Mouse (Mus musculus): Measurements from ENCODE around the gene Gpr37l1. TPM values are rescaled to one million over a fixed set of nuclear protein-coding genes. Genes with fewer than 3 reads are reported as not detected.
"Not testable (repeated sequence)": the region's sequence is repeated elsewhere in the genome, so short reads cannot be mapped to it uniquely, and the experiment has no call there.

Gene Gpr37l1
- polyA plus RNA-seq, 1 experiment from 2014 or later = 1.4 TPM

DNA sequence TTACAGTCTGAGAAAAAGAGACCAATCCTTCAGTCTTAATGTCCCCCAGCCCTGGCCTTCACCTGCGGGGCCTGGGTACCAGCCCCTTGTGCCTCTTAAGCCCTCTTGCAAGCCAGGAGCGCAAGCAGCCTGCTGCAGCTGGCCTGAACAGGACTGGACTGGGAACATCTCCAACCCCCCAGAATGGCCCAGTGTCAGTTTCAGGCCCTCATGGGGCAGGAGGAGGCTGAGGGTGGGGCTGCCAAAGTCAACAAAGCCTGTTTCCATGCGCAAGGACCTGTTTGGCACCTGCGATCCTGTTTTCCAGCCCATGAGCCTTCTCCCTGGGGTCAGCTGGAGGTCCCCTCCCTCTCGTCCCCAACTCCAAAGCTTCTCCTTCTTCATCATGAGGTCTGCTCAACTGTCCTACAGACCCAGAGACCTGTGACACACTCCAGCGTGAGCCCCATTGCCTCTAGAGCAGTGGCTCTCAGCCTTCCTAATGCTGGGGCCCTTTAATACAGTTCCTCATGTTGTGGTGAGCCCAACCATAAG, 28.5 kb upstream of the Gpr37l1 start:
- Histone ChIP-seq H3K36me3 (no peaks in the 10 kb centered on the region), H3K4me1 (peaks cover 9% of the 10 kb centered on the region), H3K9me3 (replicated peaks) (no peaks in the 10 kb centered on the region), H3K27ac (replicated peaks) (no peak overlapping the region), H3K4me3 (replicated peaks) (no peak overlapping the region), H3K27me3 (replicated peaks) (no peaks in the 10 kb centered on the region), H3K9ac (replicated peaks) (no peak overlapping the region), H3K4me2 (no peak overlapping the region)
- ATAC-seq (ENCODE audit: low FRiP score) = no peak
- WGBS = 83% methylated on average over 6 of the region's 6 CpGs

DNA sequence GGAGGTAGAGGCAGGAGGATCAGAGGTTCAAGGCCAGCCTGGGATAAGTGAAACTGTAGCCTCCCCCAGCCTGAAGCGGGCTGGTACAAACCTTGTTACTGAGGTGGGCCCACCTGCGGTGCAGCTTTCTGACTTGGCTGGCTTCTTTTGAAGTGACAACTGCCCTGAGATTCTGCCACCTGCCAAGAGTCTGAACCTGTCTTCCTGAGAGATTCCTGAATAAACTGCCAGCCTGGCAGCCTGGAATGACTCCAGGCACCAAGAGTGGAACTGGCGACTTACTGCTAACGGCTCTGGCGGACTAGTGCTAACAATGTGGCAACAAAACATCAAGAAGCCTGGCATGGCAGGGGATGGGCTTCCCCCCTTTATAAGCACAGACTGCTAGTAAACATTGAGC, 26.9 kb upstream of the Gpr37l1 start:
- WGBS = 52% methylated on average over 5 of the region's 5 CpGs
- H3K36me3 ChIP-seq; ATAC-seq (ENCODE audit: low FRiP score): not testable (repeated sequence)

DNA sequence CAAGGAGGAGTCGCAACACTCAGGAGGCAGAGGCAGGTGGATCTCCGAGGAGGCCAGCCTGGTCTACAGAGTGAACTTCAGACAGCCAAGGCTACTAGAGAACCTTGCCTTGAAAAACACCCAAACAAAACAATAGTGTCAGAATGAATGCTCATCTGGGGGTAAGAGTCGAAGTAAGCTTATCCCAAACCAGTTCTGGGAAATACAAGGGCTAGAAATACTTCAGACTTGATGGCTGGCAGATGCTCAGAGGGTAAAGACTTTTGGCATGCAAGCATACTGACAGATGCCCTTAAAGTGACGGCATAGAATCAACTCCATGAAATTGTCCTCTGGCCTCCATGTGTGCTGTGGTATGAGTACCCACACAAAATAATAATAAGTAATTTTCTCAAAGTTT, 21.7 kb upstream of the Gpr37l1 start:
- Histone ChIP-seq H3K4me1 (no peaks in the 10 kb centered on the region; the same call in 1 of the 2 replicates), H3K4me2 (no peak overlapping the region), H3K27me3 (replicated peaks) (0 out of 2 replicates have a peak, but pooled peaks cover 2% of the 10 kb centered on the region), H3K36me3 (no peaks in the 10 kb centered on the region), H3K9me3 (replicated peaks) (no peaks in the 10 kb centered on the region), H3K27ac (replicated peaks) (no peak overlapping the region), H3K4me3 (replicated peaks) (no peak overlapping the region), H3K9ac (replicated peaks) (no peak overlapping the region)
- 91% methylated on average over 4 of the region's 4 CpGs for WGBS
- ATAC-seq (ENCODE audit: low FRiP score) = no peak

More for the DNA sequence above, 26.9 kb upstream of the Gpr37l1 start:
- not testable (repeated sequence) for H3K27ac ChIP-seq (replicated peaks); H3K4me3 ChIP-seq (replicated peaks); H3K27me3 ChIP-seq (replicated peaks); H3K9ac ChIP-seq (replicated peaks); H3K4me1 ChIP-seq; H3K9me3 ChIP-seq (replicated peaks); H3K4me2 ChIP-seq

DNA sequence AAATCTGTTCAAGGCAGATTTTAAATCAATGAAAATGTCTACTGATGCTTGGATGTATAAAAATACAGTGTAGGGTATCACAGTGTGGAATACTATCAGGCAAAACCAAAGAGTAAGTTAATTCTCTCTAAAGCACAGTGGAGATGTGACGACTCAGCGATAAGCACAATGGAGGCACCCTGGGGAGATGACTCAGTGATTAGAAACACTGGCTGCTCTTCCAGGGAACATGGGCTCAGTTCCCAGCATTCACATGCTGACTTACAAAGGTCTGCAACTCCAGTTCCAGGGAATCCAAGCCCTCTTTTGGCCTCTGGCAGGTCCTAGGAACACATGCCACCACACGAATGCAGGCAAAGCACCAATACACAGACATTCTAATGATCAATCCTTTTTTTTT, 20.7 kb upstream of the Gpr37l1 start:
- no peak overlapping the region for H3K4me3 ChIP-seq (replicated peaks)
- no peaks in the 10 kb centered on the region for H3K36me3 ChIP-seq
- H3K9me3 ChIP-seq (replicated peaks) = no peaks in the 10 kb centered on the region
- H3K27me3 ChIP-seq (replicated peaks) = 0 out of 2 replicates have a peak, but pooled peaks cover 2% of the 10 kb centered on the region
- ATAC-seq (ENCODE audit: low FRiP score) = no peak; the same call in 1 of the 2 replicates
- 29% methylated on average over 3 of the region's 3 CpGs for WGBS
- no peak overlapping the region for H3K9ac ChIP-seq (replicated peaks)
- H3K4me1 ChIP-seq = no peaks in the 10 kb centered on the region; the same call in 1 of the 2 replicates
- no peak overlapping the region for H3K27ac ChIP-seq (replicated peaks)
- no peak overlapping the region for H3K4me2 ChIP-seq

DNA sequence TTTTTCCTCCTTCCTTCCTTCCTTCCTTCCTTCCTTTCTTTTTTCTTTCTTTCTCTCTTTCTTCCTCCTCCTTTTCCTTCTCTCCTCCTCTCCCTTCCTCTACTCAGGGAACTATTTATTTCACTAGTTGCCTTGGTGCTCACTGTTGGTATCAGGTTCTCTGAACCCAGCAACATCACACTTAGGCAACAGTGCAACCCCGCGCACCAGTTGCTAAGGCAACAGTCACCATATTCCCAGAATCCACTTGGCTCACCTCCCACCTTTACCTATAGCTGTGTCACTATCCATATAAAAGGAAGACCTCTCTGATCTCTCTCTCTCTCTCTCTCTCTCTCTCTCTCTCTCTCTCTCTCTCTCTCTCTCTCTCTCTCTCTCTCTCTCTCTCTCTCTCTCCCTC, 19.5 kb upstream of the Gpr37l1 start:
- H3K36me3 ChIP-seq; ATAC-seq (ENCODE audit: low FRiP score); H3K27me3 ChIP-seq (replicated peaks); H3K4me1 ChIP-seq; H3K9ac ChIP-seq (replicated peaks); H3K4me3 ChIP-seq (replicated peaks); H3K27ac ChIP-seq (replicated peaks); H3K9me3 ChIP-seq (replicated peaks); H3K4me2 ChIP-seq: not testable (repeated sequence)
- 42% methylated on average over 2 of the region's 2 CpGs for WGBS

DNA sequence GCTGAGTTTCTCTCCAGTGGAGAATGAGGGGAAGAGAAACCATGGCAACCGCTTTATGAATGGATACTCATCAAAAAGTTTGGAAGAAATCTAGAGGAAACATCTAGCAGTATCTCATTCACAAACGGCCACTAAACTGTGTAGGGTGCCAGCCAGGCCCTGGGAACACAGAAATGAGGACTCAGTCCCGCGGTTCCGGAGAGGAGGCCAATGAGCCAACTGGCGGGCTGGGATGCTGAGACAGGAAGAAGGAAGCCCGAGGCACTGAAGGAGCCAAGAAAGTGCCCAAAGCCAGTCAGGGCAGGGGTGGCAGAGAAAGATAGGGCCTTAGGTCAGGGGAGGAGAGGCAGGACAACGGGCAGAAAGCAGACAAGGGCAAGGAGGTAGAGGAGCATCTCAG, 18.9 kb upstream of the Gpr37l1 start:
- 0 out of 2 replicates have a peak, but pooled peaks cover 2% of the 10 kb centered on the region for H3K27me3 ChIP-seq (replicated peaks)
- no peak overlapping the region for H3K4me3 ChIP-seq (replicated peaks)
- WGBS = 37% methylated on average over 8 of the region's 8 CpGs
- H3K27ac ChIP-seq (replicated peaks) = no peak overlapping the region
- H3K9ac ChIP-seq (replicated peaks) = no peak overlapping the region
- H3K4me2 ChIP-seq = no peak overlapping the region
- H3K36me3 ChIP-seq = no peaks in the 10 kb centered on the region
- peaks cover 3% of the 10 kb centered on the region; the same call in 1 of the 2 replicates for H3K4me1 ChIP-seq
- no peak for ATAC-seq (ENCODE audit: low FRiP score)
- no peaks in the 10 kb centered on the region for H3K9me3 ChIP-seq (replicated peaks)

DNA sequence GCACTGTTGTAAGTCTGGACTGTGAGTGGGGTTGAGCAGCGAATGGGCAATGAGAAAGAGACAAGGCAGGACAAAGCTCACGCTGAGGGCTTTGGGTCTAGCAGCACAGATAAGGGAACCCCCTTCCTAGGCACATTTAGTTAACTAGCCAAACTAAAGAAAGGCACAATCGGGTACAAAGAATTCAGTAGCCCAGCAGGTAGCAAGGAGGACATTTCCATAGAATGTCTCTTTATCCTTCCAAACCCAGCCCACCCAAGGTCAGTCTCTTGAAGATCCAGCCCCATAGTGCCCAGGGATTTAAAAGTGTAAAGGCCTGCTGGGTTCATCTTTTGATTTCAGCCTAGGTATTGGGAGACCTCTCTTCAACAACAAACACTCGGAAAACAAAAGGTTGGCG, 18.5 kb upstream of the Gpr37l1 start:
- H3K4me1 ChIP-seq = peaks cover 3% of the 10 kb centered on the region; the same call in 1 of the 2 replicates
- no peak for ATAC-seq (ENCODE audit: low FRiP score)
- WGBS = 39% methylated on average over 5 of the region's 5 CpGs
- no peaks in the 10 kb centered on the region for H3K36me3 ChIP-seq
- no peak overlapping the region for H3K4me3 ChIP-seq (replicated peaks)
- H3K27ac ChIP-seq (replicated peaks) = no peak overlapping the region
- H3K4me2 ChIP-seq = no peak overlapping the region
- H3K27me3 ChIP-seq (replicated peaks) = 0 out of 2 replicates have a peak, but pooled peaks cover 2% of the 10 kb centered on the region
- no peaks in the 10 kb centered on the region for H3K9me3 ChIP-seq (replicated peaks)
- H3K9ac ChIP-seq (replicated peaks) = no peak overlapping the region

DNA sequence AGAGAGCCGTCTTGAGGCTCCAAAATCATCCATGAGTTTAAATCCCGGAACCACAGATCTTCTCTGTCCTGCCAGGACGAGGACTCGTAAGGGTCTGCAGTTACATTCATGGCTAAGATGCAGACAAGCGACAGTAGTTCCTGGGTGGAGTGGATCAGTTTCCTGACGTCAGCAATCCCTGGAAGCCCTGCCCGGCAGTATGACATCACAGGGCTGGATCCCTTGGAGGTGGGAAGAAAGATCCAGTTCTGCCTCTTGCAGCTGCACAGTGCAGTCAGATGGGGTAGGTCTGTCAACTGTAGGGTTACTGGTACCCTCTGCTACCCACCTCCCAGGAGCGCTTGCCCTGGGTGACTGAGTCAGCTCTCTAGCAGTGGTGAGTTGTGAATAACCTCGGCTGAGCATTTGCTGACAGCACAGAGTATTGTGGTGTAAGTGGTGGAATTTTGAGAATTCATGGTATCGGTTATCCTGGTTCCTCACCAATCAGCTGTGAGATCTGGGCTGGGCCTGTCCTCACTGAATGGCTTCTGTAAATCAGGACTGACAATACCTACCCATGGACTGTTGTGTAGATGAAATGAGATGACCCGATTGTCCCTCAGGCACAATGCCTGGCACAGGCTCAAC, 16.6 kb upstream of the Gpr37l1 start:
- Histone ChIP-seq H3K9ac (replicated peaks) (no peak overlapping the region), H3K9me3 (replicated peaks) (no peaks in the 10 kb centered on the region), H3K27me3 (replicated peaks) (0 out of 2 replicates have a peak, but pooled peaks cover 2% of the 10 kb centered on the region), H3K36me3 (no peaks in the 10 kb centered on the region), H3K4me3 (replicated peaks) (no peak overlapping the region), H3K27ac (replicated peaks) (no peak overlapping the region), H3K4me2 (no peak overlapping the region), H3K4me1 (peaks cover 3% of the 10 kb centered on the region; the same call in 1 of the 2 replicates)
- ATAC-seq (ENCODE audit: low FRiP score) = no peak
- 72% methylated on average over 11 of the region's 11 CpGs for WGBS

DNA sequence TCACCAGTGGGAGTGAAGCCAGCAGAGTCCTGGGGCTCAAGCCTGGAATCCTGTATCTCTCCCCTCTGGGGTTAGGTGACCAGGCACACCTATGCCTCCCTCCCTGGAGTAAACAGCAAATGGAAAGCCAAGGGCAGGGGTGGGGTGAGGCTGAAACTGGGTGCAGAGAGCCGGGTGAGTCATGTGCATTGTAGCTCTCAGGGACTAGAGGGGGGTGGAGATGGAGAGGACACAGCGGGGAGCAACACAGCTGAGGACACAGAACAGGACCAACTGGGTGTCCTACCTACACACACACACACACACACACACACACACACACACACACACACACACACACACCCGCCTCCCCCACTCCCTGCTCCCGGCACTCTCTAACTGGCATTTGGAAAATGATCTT, 16.0 kb upstream of the Gpr37l1 start:
- Histone ChIP-seq H3K9ac (replicated peaks) (no peak overlapping the region), H3K4me3 (replicated peaks) (no peak overlapping the region), H3K27ac (replicated peaks) (no peak overlapping the region), H3K27me3 (replicated peaks) (0 out of 2 replicates have a peak, but pooled peaks cover 2% of the 10 kb centered on the region), H3K36me3 (no peaks in the 10 kb centered on the region), H3K4me1 (peaks cover 3% of the 10 kb centered on the region; the same call in 1 of the 2 replicates), H3K9me3 (replicated peaks) (no peaks in the 10 kb centered on the region), H3K4me2 (no peak overlapping the region)
- ATAC-seq (ENCODE audit: low FRiP score) = no peak
- WGBS = 83% methylated on average over 4 of the region's 4 CpGs

DNA sequence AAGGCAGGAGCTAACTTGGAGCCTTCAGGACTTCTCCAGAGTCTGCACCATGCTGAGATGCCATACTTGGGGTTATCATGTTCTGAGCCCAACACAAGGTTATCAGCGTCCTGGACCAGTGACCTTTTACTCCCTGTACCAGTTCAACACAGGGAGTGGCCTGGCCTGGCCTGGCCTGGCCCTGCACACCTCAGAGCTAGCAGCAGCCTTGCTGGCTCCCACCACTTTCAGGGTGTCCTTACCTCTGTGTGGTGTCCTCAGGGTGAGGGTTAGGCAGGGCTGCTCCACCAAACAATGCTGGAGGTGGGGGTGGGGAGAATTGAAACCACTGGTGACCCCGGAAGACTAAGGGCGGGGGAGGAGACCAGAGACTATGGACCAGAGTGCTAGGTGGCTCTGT, 15.5 kb upstream of the Gpr37l1 start:
- no peak overlapping the region for H3K27ac ChIP-seq (replicated peaks)
- 70% methylated on average over 3 of the region's 3 CpGs for WGBS
- H3K4me2 ChIP-seq = no peak overlapping the region
- H3K4me3 ChIP-seq (replicated peaks) = no peak overlapping the region
- H3K9ac ChIP-seq (replicated peaks) = no peak overlapping the region
- no peak for ATAC-seq (ENCODE audit: low FRiP score)
- peaks cover 3% of the 10 kb centered on the region; the same call in 1 of the 2 replicates for H3K4me1 ChIP-seq
- H3K9me3 ChIP-seq (replicated peaks) = no peaks in the 10 kb centered on the region
- H3K27me3 ChIP-seq (replicated peaks) = 0 out of 2 replicates have a peak, but pooled peaks cover 2% of the 10 kb centered on the region
- no peaks in the 10 kb centered on the region for H3K36me3 ChIP-seq

DNA sequence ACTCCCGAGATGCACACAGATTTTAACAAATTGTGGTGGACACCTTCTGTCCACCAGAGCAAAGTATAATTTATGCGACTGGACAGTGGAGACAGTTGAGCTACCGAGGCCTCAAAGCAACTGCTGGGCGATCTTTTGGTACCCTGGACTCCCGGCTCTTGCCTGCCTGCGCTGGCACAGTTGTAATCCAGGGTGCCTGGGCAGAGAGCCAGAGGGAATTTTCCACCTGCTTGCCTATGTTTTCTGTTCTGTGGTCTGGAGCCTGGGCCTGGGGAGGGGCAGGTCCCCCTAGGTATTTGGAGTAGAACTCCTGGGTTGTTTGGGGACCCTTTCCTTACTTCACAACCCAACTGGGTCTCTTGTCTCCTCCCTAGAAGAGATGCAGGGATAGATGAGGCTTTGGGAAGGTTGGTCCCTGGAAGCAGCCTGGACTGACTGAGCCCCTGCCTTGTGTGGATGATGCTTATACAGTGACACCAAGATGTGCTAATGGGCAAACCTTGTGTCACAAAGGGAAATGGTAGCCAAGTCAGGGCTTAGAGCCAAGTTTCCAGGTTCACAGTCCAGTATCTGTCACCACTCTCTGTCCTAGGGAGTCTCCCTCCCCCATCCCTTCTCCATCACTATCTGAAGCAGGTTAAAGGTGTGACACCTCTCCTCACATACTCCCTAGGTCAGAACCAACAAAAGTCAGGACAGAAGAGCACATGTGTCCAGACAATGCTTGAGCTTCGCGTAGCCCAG, 14.6 kb upstream of the Gpr37l1 start:
- no peak overlapping the region for H3K4me2 ChIP-seq
- no peak overlapping the region for H3K27ac ChIP-seq (replicated peaks)
- peaks cover 3% of the 10 kb centered on the region; the same call in 1 of the 2 replicates for H3K4me1 ChIP-seq
- no peak for ATAC-seq (ENCODE audit: low FRiP score)
- H3K36me3 ChIP-seq = no peaks in the 10 kb centered on the region
- H3K4me3 ChIP-seq (replicated peaks) = no peak overlapping the region
- 0 out of 2 replicates have a peak, but pooled peaks cover 2% of the 10 kb centered on the region for H3K27me3 ChIP-seq (replicated peaks)
- H3K9ac ChIP-seq (replicated peaks) = no peak overlapping the region
- WGBS = 79% methylated on average over 8 of the region's 8 CpGs
- H3K9me3 ChIP-seq (replicated peaks) = no peaks in the 10 kb centered on the region

DNA sequence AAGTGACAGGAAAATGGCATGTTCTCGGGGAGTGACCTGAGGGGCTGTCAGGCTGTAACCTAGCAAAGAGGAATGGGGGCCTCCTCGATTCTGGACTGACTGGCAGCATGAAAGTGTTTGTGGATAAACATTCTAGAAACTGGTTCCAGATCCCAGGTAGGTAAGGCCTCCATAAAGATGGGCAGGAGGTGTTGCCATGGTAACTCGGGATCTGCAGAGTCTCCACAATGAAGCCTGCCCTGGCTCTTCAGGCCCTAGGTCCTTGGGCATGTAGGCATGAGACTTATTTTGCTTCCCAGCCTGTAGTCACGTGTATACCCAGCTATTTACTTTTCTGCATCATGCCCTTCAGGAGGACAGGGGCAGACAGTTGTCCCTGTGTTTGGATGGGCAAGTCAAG, 13.8 kb upstream of the Gpr37l1 start:
- ATAC-seq (ENCODE audit: low FRiP score) = no peak
- Histone ChIP-seq H3K27me3 (replicated peaks) (no peaks in the 10 kb centered on the region), H3K9ac (replicated peaks) (no peak overlapping the region), H3K4me3 (replicated peaks) (no peak overlapping the region), H3K9me3 (replicated peaks) (no peaks in the 10 kb centered on the region), H3K4me2 (no peak overlapping the region), H3K4me1 (0 out of 2 replicates have a peak, but pooled peaks cover 3% of the 10 kb centered on the region), H3K36me3 (no peaks in the 10 kb centered on the region), H3K27ac (replicated peaks) (no peak overlapping the region)
- 86% methylated on average over 4 of the region's 4 CpGs for whole genome bisulfite sequencing

All from neural tube, embryonic 15.5 days (tissue).